Mouse (Mus musculus): ENCODE measurements at regions not wholly inside any gene's neighbourhood (a gene's known extent, or its start where the extent isn't known, plus 50 kb on each side); places are given as distances from the start of the nearest gene placed in this dataset.

DNA sequence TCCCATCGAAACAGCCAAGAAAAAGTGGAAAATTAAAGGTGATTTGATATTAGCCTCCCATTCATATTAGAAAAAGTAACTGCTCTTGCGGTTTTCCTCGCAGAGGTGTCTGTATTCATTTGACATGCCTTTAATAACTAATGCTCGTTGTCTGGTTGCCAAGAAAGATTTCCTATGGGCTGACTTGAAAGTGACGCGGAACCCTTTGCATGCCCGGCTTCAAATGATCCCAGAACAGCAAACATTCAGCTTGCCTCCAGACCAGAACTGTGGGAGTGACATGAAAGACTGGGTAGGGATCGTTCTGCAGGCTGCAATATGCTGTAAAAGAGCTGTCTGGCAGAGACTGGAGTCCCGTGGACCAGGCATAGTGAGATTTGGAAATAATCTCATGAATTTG lies 81.9 kb upstream of the Pkdcc start:
- ATAC-seq (replicated peaks; ENCODE audit: low FRiP score), result no peak
- no peak for DNase-seq (ENCODE audit: low spot score)
- H3K4me3 ChIP-seq (ENCODE audit: low read depth, low read length), result no peak overlapping the region
- H3K36me3 ChIP-seq (ENCODE audit: control insufficient read depth, insufficient read depth, low read length), result no peaks in the 10 kb centered on the region
- 79% methylated on average over 9 of the region's 9 CpGs for WGBS
- H3K9me3 ChIP-seq (ENCODE audit: control insufficient read depth, low read length), result no peaks in the 10 kb centered on the region
- H3K27ac ChIP-seq (ENCODE audit: low read depth, low read length), result no peak overlapping the region
- H3K4me1 ChIP-seq (replicated peaks; ENCODE audit: control insufficient read depth, insufficient read depth, low read length), result peaks cover 8% of the 10 kb centered on the region; the same call in 1 of the 2 replicates
- no peaks in the 10 kb centered on the region for H3K27me3 ChIP-seq (replicated peaks; ENCODE audit: control insufficient read depth, insufficient read depth, low read length)
- no peak overlapping the region for H3K9ac ChIP-seq (ENCODE audit: low read depth, low read length)
- no peak overlapping the region for H3K4me2 ChIP-seq

GRCm38 (mm10) chr17:83135441-83136120 lies 79.5 kb upstream of the Pkdcc start:
- no peak overlapping the region for H3K4me3 ChIP-seq (ENCODE audit: low read depth, low read length)
- ATAC-seq (replicated peaks; ENCODE audit: low FRiP score), result no peak
- H3K9ac ChIP-seq (ENCODE audit: low read depth, low read length), result no peak overlapping the region
- H3K27ac ChIP-seq (ENCODE audit: low read depth, low read length), result no peak overlapping the region
- no peaks in the 10 kb centered on the region for H3K27me3 ChIP-seq (replicated peaks; ENCODE audit: control insufficient read depth, insufficient read depth, low read length)
- 58% methylated on average over 6 of the region's 6 CpGs for WGBS
- H3K4me2 ChIP-seq, result no peak overlapping the region
- no peaks in the 10 kb centered on the region for H3K36me3 ChIP-seq (ENCODE audit: control insufficient read depth, insufficient read depth, low read length)
- no peak for DNase-seq (ENCODE audit: low spot score)
- H3K4me1 ChIP-seq (replicated peaks; ENCODE audit: control insufficient read depth, insufficient read depth, low read length), result peaks cover 9% of the 10 kb centered on the region; the same call in 1 of the 2 replicates
- no peaks in the 10 kb centered on the region for H3K9me3 ChIP-seq (ENCODE audit: control insufficient read depth, low read length)

DNA sequence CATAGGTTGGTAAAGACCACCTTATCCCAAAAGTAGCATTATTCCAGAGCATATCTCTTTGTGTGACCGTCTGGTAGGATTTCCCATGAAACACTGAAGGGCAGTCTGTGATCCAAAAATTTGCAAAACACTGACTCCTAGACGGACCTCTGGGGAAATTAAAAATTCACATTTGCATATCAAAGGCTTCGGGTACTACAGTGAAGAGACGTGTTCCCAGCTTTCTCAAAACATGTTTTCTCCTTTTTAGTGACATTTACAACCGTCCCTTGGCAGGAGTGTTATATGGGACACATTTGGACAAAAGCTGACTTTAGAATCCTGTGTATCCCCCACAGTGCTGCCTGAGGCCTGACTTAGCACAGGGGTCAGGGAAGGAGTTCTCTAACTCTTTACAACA lies 78.8 kb upstream of the Pkdcc start:
- 76% methylated on average over 5 of the region's 5 CpGs for WGBS
- H3K36me3 ChIP-seq (ENCODE audit: control insufficient read depth, insufficient read depth, low read length), result no peaks in the 10 kb centered on the region
- H3K4me1 ChIP-seq (replicated peaks; ENCODE audit: control insufficient read depth, insufficient read depth, low read length), result peaks cover 9% of the 10 kb centered on the region; the same call in 1 of the 2 replicates
- H3K4me2 ChIP-seq, result no peak overlapping the region
- H3K4me3 ChIP-seq (ENCODE audit: low read depth, low read length), result no peak overlapping the region
- no peaks in the 10 kb centered on the region for H3K9me3 ChIP-seq (ENCODE audit: control insufficient read depth, low read length)
- ATAC-seq (replicated peaks; ENCODE audit: low FRiP score), result no peak
- no peak for DNase-seq (ENCODE audit: low spot score)
- no peaks in the 10 kb centered on the region for H3K27me3 ChIP-seq (replicated peaks; ENCODE audit: control insufficient read depth, insufficient read depth, low read length)
- H3K9ac ChIP-seq (ENCODE audit: low read depth, low read length), result no peak overlapping the region
- no peak overlapping the region for H3K27ac ChIP-seq (ENCODE audit: low read depth, low read length)

DNA sequence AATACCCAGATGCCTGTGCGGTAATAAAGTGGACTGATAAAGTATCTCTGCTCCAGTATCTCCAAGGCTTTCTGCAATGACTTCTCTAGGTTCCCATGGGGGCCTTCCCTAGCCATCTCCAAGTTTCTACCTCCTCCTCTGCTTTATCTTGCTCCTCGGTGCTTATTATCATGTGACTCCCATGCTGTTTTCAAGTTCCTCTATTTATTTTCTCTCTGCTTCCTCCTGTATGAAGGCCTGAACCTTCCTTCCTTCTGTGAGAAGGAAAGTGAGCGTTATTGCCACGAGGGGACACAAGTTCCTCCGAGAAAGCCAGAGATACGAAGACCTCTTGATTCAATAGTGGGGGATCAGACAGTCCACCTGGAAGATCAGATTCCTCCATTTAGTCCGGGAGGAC lies 77.4 kb upstream of the Pkdcc start:
- no peaks in the 10 kb centered on the region for H3K36me3 ChIP-seq (ENCODE audit: control insufficient read depth, insufficient read depth, low read length)
- peaks cover 9% of the 10 kb centered on the region; the same call in 1 of the 2 replicates for H3K4me1 ChIP-seq (replicated peaks; ENCODE audit: control insufficient read depth, insufficient read depth, low read length)
- H3K9me3 ChIP-seq (ENCODE audit: control insufficient read depth, low read length), result no peaks in the 10 kb centered on the region
- no peaks in the 10 kb centered on the region for H3K27me3 ChIP-seq (replicated peaks; ENCODE audit: control insufficient read depth, insufficient read depth, low read length)
- DNase-seq (ENCODE audit: low spot score), result no peak
- WGBS, result 40% methylated on average over 7 of the region's 7 CpGs
- no peak overlapping the region for H3K4me2 ChIP-seq
- no peak overlapping the region for H3K9ac ChIP-seq (ENCODE audit: low read depth, low read length)
- no peak overlapping the region for H3K27ac ChIP-seq (ENCODE audit: low read depth, low read length)
- no peak overlapping the region for H3K4me3 ChIP-seq (ENCODE audit: low read depth, low read length)
- no peak for ATAC-seq (replicated peaks; ENCODE audit: low FRiP score)

- Histone ChIP-seq H3K9ac (ENCODE audit: low read depth, low read length) (no peak overlapping the region), H3K9me3 (ENCODE audit: control insufficient read depth, low read length) (no peaks in the 10 kb centered on the region), H3K4me2 (no peak overlapping the region), H3K27ac (ENCODE audit: low read depth, low read length) (no peak overlapping the region), H3K4me1 (replicated peaks; ENCODE audit: control insufficient read depth, insufficient read depth, low read length) (peaks cover 9% of the 10 kb centered on the region; the same call in 1 of the 2 replicates), H3K36me3 (ENCODE audit: control insufficient read depth, insufficient read depth, low read length) (no peaks in the 10 kb centered on the region), H3K4me3 (ENCODE audit: low read depth, low read length) (no peak overlapping the region), H3K27me3 (replicated peaks; ENCODE audit: control insufficient read depth, insufficient read depth, low read length) (no peaks in the 10 kb centered on the region)
- WGBS, result 43% methylated on average over 11 of the region's 11 CpGs
- no peak; the same call in 1 of the 2 replicates for ATAC-seq (replicated peaks; ENCODE audit: low FRiP score)
- DNase-seq (ENCODE audit: low spot score), result no peak
These were observed 76.3 kb upstream of the Pkdcc start for GRCm38 (mm10) chr17:83138493-83139417.

DNA sequence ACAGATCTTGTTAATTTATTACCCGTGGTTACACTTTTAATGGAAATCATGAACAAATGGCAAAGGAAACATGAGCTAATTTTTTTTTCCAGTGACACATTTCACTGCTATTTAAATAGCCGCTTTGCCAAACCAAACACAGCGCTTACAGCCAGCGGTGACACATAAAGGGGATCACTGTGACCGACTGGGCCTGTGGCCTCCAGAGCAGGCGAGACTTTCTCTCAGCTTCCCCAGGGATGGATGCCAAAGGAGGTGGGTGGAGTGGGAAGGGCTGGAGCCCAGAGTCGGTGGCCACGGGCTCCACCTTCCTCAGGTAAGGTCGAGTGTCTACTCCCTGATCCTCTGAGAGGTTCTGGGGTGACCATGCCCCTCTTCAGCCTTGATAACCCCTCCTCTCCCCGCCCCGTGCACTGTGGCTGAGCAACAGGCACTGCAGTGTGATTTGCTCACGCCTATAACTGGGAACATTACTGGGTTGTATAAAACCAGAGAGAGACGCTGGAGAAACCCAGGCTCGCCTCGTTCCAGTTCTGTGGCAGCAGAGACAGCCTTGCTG lies 66.6 kb upstream of the Pkdcc start:
- Histone ChIP-seq H3K4me3 (ENCODE audit: low read depth, low read length) (no peak overlapping the region), H3K4me2 (no peak overlapping the region), H3K27ac (ENCODE audit: low read depth, low read length) (no peak overlapping the region), H3K9me3 (ENCODE audit: control insufficient read depth, low read length) (no peaks in the 10 kb centered on the region), H3K4me1 (replicated peaks; ENCODE audit: control insufficient read depth, insufficient read depth, low read length) (no peaks in the 10 kb centered on the region), H3K27me3 (replicated peaks; ENCODE audit: control insufficient read depth, insufficient read depth, low read length) (no peaks in the 10 kb centered on the region), H3K36me3 (ENCODE audit: control insufficient read depth, insufficient read depth, low read length) (no peaks in the 10 kb centered on the region), H3K9ac (ENCODE audit: low read depth, low read length) (no peak overlapping the region)
- 81% methylated on average over 15 of the region's 15 CpGs for WGBS
- no peak for DNase-seq (ENCODE audit: low spot score)
- no peak for ATAC-seq (replicated peaks; ENCODE audit: low FRiP score)

DNA sequence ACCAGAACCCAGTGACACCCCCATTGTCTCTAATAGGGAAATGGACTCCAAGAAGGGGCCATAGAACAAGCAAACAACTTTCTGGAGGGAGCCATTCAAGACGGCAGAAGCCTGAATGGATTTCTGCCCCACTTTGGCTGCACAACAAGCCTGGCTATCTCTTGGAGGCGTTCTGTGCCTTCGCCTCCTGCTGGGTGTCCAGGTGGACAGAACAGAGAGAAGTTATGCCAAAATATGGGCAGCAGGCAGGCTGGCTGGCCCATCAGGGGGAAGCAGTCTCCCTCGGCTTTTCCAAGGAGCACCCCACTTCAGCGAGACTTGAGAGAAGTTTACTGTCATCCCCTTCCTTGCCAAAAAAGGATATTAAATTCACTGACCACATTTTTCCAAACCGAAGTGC lies 65.8 kb upstream of the Pkdcc start:
- H3K27ac ChIP-seq (ENCODE audit: low read depth, low read length), result no peak overlapping the region
- 83% methylated on average over 6 of the region's 6 CpGs for WGBS
- no peak for ATAC-seq (replicated peaks; ENCODE audit: low FRiP score)

DNA sequence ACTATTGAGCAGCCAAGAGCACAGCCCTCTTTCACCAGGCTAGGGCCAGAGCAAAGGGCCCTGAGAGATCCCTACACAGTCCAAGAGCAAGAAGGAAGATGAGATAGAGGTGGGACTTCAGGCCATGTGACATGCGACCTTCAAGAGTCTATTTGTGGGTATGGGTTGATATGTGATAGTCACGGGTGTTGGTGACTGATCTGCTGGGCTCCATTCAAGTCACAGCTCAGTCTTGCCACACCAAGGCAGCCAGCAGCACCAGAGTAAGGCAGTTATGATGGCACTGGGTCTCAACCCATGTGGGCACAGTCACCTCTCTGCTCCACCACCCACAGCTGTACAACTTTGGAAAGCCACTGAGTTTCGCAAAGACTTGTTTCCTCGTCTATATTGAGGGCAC lies 60.0 kb upstream of the Pkdcc start:
- Histone ChIP-seq H3K27me3 (replicated peaks; ENCODE audit: control insufficient read depth, insufficient read depth, low read length) (no peaks in the 10 kb centered on the region), H3K4me2 (no peak overlapping the region), H3K9ac (ENCODE audit: low read depth, low read length) (no peak overlapping the region), H3K9me3 (ENCODE audit: control insufficient read depth, low read length) (no peaks in the 10 kb centered on the region), H3K36me3 (ENCODE audit: control insufficient read depth, insufficient read depth, low read length) (no peaks in the 10 kb centered on the region), H3K27ac (ENCODE audit: low read depth, low read length) (no peak overlapping the region), H3K4me1 (replicated peaks; ENCODE audit: control insufficient read depth, insufficient read depth, low read length) (no peaks in the 10 kb centered on the region), H3K4me3 (ENCODE audit: low read depth, low read length) (no peak overlapping the region)
- 84% methylated on average over 4 of the region's 4 CpGs for WGBS
- ATAC-seq (replicated peaks; ENCODE audit: low FRiP score) (no peak), DNase-seq (ENCODE audit: low spot score) (no peak)

More for the DNA sequence above, 65.8 kb upstream of the Pkdcc start:
- no peaks in the 10 kb centered on the region for H3K4me1 ChIP-seq (replicated peaks; ENCODE audit: control insufficient read depth, insufficient read depth, low read length)
- no peak overlapping the region for H3K4me2 ChIP-seq
- no peaks in the 10 kb centered on the region for H3K36me3 ChIP-seq (ENCODE audit: control insufficient read depth, insufficient read depth, low read length)
- H3K9me3 ChIP-seq (ENCODE audit: control insufficient read depth, low read length), result no peaks in the 10 kb centered on the region
- no peak overlapping the region for H3K9ac ChIP-seq (ENCODE audit: low read depth, low read length)
- no peak overlapping the region for H3K4me3 ChIP-seq (ENCODE audit: low read depth, low read length)
- DNase-seq (ENCODE audit: low spot score), result no peak
- H3K27me3 ChIP-seq (replicated peaks; ENCODE audit: control insufficient read depth, insufficient read depth, low read length), result no peaks in the 10 kb centered on the region
